ENCODE assay signal across 27 mouse cellular contexts in genomic region chr15:102273982-102274716, GRCm38 (mm10). TPM values are rescaled to one million over a fixed set of nuclear protein-coding genes. Genes with fewer than 3 reads are reported as not detected.
DNase-seq lines count a peak whose midpoint lies in the region; ATAC-seq and TF ChIP-seq lines count a peak whose summit lies in the region.
"Had no signal": no experiment of that assay in that cellular context is flagged by ENCODE, and none has a peak within 500 bp of the region (broad histone marks: within the 10 kb centered on the region; RNA-seq: fewer than 3 reads in every experiment).

No protein-coding gene starts in this region.

- H3K36me3 ChIP-seq in liver, postnatal 0 days (replicated peaks; ENCODE audit: insufficient read depth, low read length) = no peaks in the 10 kb centered on the region
- no peaks in the 10 kb centered on the region for H3K36me3 ChIP-seq in liver, embryonic 12.5 days
- H3K36me3 ChIP-seq in midbrain, embryonic 16.5 days (ENCODE audit: control insufficient read depth, insufficient read depth, low read length) = no peaks in the 10 kb centered on the region
- H3K36me3 ChIP-seq: embryonic facial prominence, embryonic 13.5 days; forebrain, embryonic 15.5 days; hindbrain, embryonic 12.5 days; kidney, embryonic 15.5 days; limb, embryonic 10.5 days had no signal

- no peak overlapping the region for H3K4me3 ChIP-seq in gastrocnemius, adult 2 months
- no peak overlapping the region for H3K4me3 ChIP-seq in liver, postnatal 0 days (ENCODE audit: low read depth, low read length)
- no peak overlapping the region for H3K4me3 ChIP-seq in liver, embryonic 12.5 days
- H3K4me3 ChIP-seq in midbrain, embryonic 16.5 days (ENCODE audit: low read depth, low read length) = no peak overlapping the region
- H3K4me3 ChIP-seq: embryonic facial prominence, embryonic 13.5 days; forebrain, embryonic 15.5 days; hindbrain, embryonic 12.5 days; kidney, embryonic 15.5 days; limb, embryonic 10.5 days; megakaryocyte, embryonic 14.5 days had no signal

- 0 out of 2 replicates have a peak, but pooled peaks cover 4% of the 10 kb centered on the region for H3K27me3 ChIP-seq in liver, postnatal 0 days (ENCODE audit: insufficient read depth, low read length)
- H3K27me3 ChIP-seq in liver, embryonic 12.5 days (replicated peaks) = peaks cover 37% of the 10 kb centered on the region
- H3K27me3 ChIP-seq in midbrain, embryonic 16.5 days (ENCODE audit: control insufficient read depth, insufficient read depth, low read depth, low read length) = peaks cover 12% of the 10 kb centered on the region
- H3K27me3 ChIP-seq: embryonic facial prominence, embryonic 13.5 days had no signal

- H3K4me2 ChIP-seq in liver, postnatal 0 days (ENCODE audit: low read depth, low read length) = no peak overlapping the region
- H3K4me2 ChIP-seq in liver, embryonic 12.5 days = no peak overlapping the region
- H3K4me2 ChIP-seq in midbrain, embryonic 16.5 days (ENCODE audit: low read length) = no peak overlapping the region
- H3K4me2 ChIP-seq: embryonic facial prominence, embryonic 13.5 days; forebrain, embryonic 15.5 days; heart, embryonic 11.5 days; hindbrain, embryonic 12.5 days; kidney, embryonic 15.5 days; liver, embryonic 11.5 days had no signal

- WGBS in liver, postnatal 0 days (ENCODE audit: insufficient replicate concordance) = 63% methylated on average over 6 of the region's 6 CpGs
- WGBS in liver, embryonic 12.5 days (ENCODE audit: insufficient replicate concordance) = 62% methylated on average over 6 of the region's 6 CpGs
- WGBS in midbrain, embryonic 16.5 days = 73% methylated on average over 6 of the region's 6 CpGs

- peaks cover 6% of the 10 kb centered on the region for H3K4me1 ChIP-seq in liver, postnatal 0 days (ENCODE audit: insufficient read depth)
- H3K4me1 ChIP-seq in liver, embryonic 12.5 days = peaks cover 18% of the 10 kb centered on the region
- H3K4me1 ChIP-seq in midbrain, embryonic 16.5 days (ENCODE audit: control insufficient read depth, insufficient read depth, low read length) = peaks cover 5% of the 10 kb centered on the region; the same call in 1 of the 2 replicates

- H3K9ac ChIP-seq in liver, postnatal 0 days (replicated peaks) = no peak overlapping the region
- no peak overlapping the region for H3K9ac ChIP-seq in liver, embryonic 12.5 days
- H3K9ac ChIP-seq in midbrain, embryonic 16.5 days (ENCODE audit: low read depth, low read length) = no peak overlapping the region
- H3K9ac ChIP-seq: embryonic facial prominence, embryonic 13.5 days; forebrain, embryonic 15.5 days; hindbrain, embryonic 12.5 days; kidney, embryonic 15.5 days had no signal

- no peak overlapping the region for H3K27ac ChIP-seq in gastrocnemius, adult 2 months
- no peak overlapping the region for H3K27ac ChIP-seq in liver, postnatal 0 days (ENCODE audit: low read depth)
- H3K27ac ChIP-seq in liver, embryonic 12.5 days = no peak overlapping the region
- no peak overlapping the region for H3K27ac ChIP-seq in midbrain, embryonic 16.5 days (ENCODE audit: low read length)
- H3K27ac ChIP-seq: embryonic facial prominence, embryonic 13.5 days; forebrain, embryonic 15.5 days; hindbrain, embryonic 12.5 days; kidney, embryonic 15.5 days; limb, embryonic 10.5 days had no signal

- intact Hi-C loops in gastrocnemius, adult 2 months (cut with DNase I) = no loop called here
- intact Hi-C loops in gastrocnemius, postnatal 36 days (cut with DNase I) = no loop called here

- no peak for DNase-seq in gastrocnemius, adult 2 months
- DNase-seq in gastrocnemius, postnatal 36 days = no peak
- DNase-seq in liver, postnatal 0 days = no peak
- peak; percentile 50 for DNase-seq in ES-CJ7 (ENCODE audit: low read depth, low spot score)
- DNase-seq in urinary bladder, postnatal 36 days (ENCODE audit: low spot score in 2 of 2) = no peak
- DNase-seq: cerebellum, adult 9-10 months; heart, postnatal 10 days; lung, postnatal 10 days; midbrain, embryonic 14.5 days; right cerebral cortex, postnatal 25 days; thymus, adult 2 months had no signal

- TF ChIP-seq EP300 in liver, postnatal 0 days (IDR thresholded peaks at IDR 0.05; ENCODE audit: low read depth) = no peak

- ATAC-seq in liver, postnatal 0 days = no peak
- no peak for ATAC-seq in liver, embryonic 12.5 days
- peak; percentile 54 for ATAC-seq in granulocyte monocyte progenitor cell, adult 5-6 weeks (replicated peaks; ENCODE audit: poor library complexity, severe bottlenecking)
- ATAC-seq in midbrain, embryonic 16.5 days = no peak
- ATAC-seq: forebrain, embryonic 15.5 days; inflammation-experienced regulatory T-cells, adult 6 months had no signal

- TF ChIP-seq CTCF in gastrocnemius, adult 2 months (IDR thresholded peaks at IDR 0.05) = peak; percentile 22; the same call in 1 of the 2 replicates
- TF ChIP-seq CTCF in liver, postnatal 0 days (IDR thresholded peaks at IDR 0.05; ENCODE audit: low read depth) = peak; percentile 36

- H3K9me3 ChIP-seq in liver, postnatal 0 days (ENCODE audit: low read length) = no peaks in the 10 kb centered on the region
- no peaks in the 10 kb centered on the region for H3K9me3 ChIP-seq in liver, embryonic 12.5 days (replicated peaks)
- H3K9me3 ChIP-seq in midbrain, embryonic 16.5 days (replicated peaks; ENCODE audit: control insufficient read depth, low read length, poor library complexity, severe bottlenecking) = no peaks in the 10 kb centered on the region
- H3K9me3 ChIP-seq: embryonic facial prominence, embryonic 13.5 days; forebrain, embryonic 15.5 days; hindbrain, embryonic 12.5 days; kidney, embryonic 15.5 days; limb, embryonic 10.5 days; megakaryocyte, embryonic 14.5 days had no signal

RNA-seq across cellular contexts. Expression of gene Gm9918, which starts 3.8 kb away (rescaled TPM):
- not detected for total RNA-seq in gastrocnemius, adult 2 months (2021)
- not detected for total RNA-seq in gastrocnemius, postnatal 36 days (2021)
- polyA plus RNA-seq in liver, postnatal 0 days (2015; fragmentation: Nextera tagmentation; extraction: Ambion mirVana) = not detected in 2 replicates
- not detected in 2 replicates for polyA plus RNA-seq in liver, embryonic 12.5 days (2016; fragmentation: Nextera tagmentation; extraction: Ambion mirVana)
- total RNA-seq in granulocyte monocyte progenitor cell, adult 5-6 weeks (2014; fragmentation: Nextera tagmentation) = not detected in 2 replicates
- not detected in 2 replicates for total RNA-seq in granulocyte monocyte progenitor cell, adult 5-6 weeks (2017)
- polyA plus RNA-seq in midbrain, embryonic 16.5 days (2015; fragmentation: Nextera tagmentation; extraction: Ambion mirVana) = not detected in 2 replicates
- total RNA-seq: gastrocnemius, postnatal 4 days; heart, postnatal 10 days; left cerebral cortex, adult 18-20 months; neutrophil, adult 5-6 weeks had no signal
- polyA plus RNA-seq: forebrain, embryonic 15.5 days; inflammation-experienced regulatory T-cells, adult 6 months; liver, embryonic 11.5 days; midbrain, embryonic 14.5 days; spleen, adult 2 months had no signal

RNA-seq across cellular contexts. Expression of gene Mfsd5, which starts 5.1 kb away (rescaled TPM):
- 10 to 100 TPM; 14.2 TPM for total RNA-seq in gastrocnemius, adult 2 months (2021)
- total RNA-seq in gastrocnemius, postnatal 36 days (2021) = 10 to 100 TPM; 12.8 to 13.4 TPM
- polyA plus RNA-seq in liver, postnatal 0 days (2015; fragmentation: Nextera tagmentation; extraction: Ambion mirVana) = 25.4 and 27.4 TPM in 2 replicates
- polyA plus RNA-seq in liver, embryonic 12.5 days (2016; fragmentation: Nextera tagmentation; extraction: Ambion mirVana) = 40.8 and 41.6 TPM in 2 replicates
- 20.0 and 39.8 TPM in 2 replicates for total RNA-seq in granulocyte monocyte progenitor cell, adult 5-6 weeks (2014; fragmentation: Nextera tagmentation)
- total RNA-seq in granulocyte monocyte progenitor cell, adult 5-6 weeks (2017) = 16.1 and 29.4 TPM in 2 replicates
- 58.7 and 59.8 TPM in 2 replicates for polyA plus RNA-seq in midbrain, embryonic 16.5 days (2015; fragmentation: Nextera tagmentation; extraction: Ambion mirVana)

RNA-seq across cellular contexts. Expression of gene Rarg, which starts 16.8 kb away (rescaled TPM):
- total RNA-seq in gastrocnemius, adult 2 months (2021) = 10 to 100 TPM in 1 of 2 experiments, 1 to 10 TPM in 1; 9.9 to 11.9 TPM
- total RNA-seq in gastrocnemius, postnatal 36 days (2021) = 1 to 10 TPM; 9.3 to 9.9 TPM
- polyA plus RNA-seq in liver, postnatal 0 days (2015; fragmentation: Nextera tagmentation; extraction: Ambion mirVana) = 2.4 and 2.6 TPM in 2 replicates
- 4.4 and 4.9 TPM in 2 replicates for polyA plus RNA-seq in liver, embryonic 12.5 days (2016; fragmentation: Nextera tagmentation; extraction: Ambion mirVana)
- total RNA-seq in granulocyte monocyte progenitor cell, adult 5-6 weeks (2014; fragmentation: Nextera tagmentation) = 7.5 and 11.5 TPM in 2 replicates
- total RNA-seq in granulocyte monocyte progenitor cell, adult 5-6 weeks (2017) = 2.0 and 3.4 TPM in 2 replicates
- 4.1 and 6.0 TPM in 2 replicates for polyA plus RNA-seq in midbrain, embryonic 16.5 days (2015; fragmentation: Nextera tagmentation; extraction: Ambion mirVana)

RNA-seq across cellular contexts. Expression of gene Espl1, which starts 21.9 kb away (rescaled TPM):
- under 1 TPM; 0.06 to 0.31 TPM for total RNA-seq in gastrocnemius, adult 2 months (2021)
- under 1 TPM; 0.74 to 0.87 TPM for total RNA-seq in gastrocnemius, postnatal 36 days (2021)
- polyA plus RNA-seq in liver, postnatal 0 days (2015; fragmentation: Nextera tagmentation; extraction: Ambion mirVana) = 7.3 and 7.8 TPM in 2 replicates
- 38.6 and 39.4 TPM in 2 replicates for polyA plus RNA-seq in liver, embryonic 12.5 days (2016; fragmentation: Nextera tagmentation; extraction: Ambion mirVana)
- total RNA-seq in granulocyte monocyte progenitor cell, adult 5-6 weeks (2014; fragmentation: Nextera tagmentation) = 20.8 and 21.7 TPM in 2 replicates
- total RNA-seq in granulocyte monocyte progenitor cell, adult 5-6 weeks (2017) = 30.4 and 50.0 TPM in 2 replicates
- polyA plus RNA-seq in midbrain, embryonic 16.5 days (2015; fragmentation: Nextera tagmentation; extraction: Ambion mirVana) = 4.0 and 4.7 TPM in 2 replicates

RNA-seq across cellular contexts. Expression of gene Itgb7, which starts 42.4 kb away (rescaled TPM):
- 1 to 10 TPM; 1.2 to 1.3 TPM for total RNA-seq in gastrocnemius, adult 2 months (2021)
- 1 to 10 TPM in 1 of 2 experiments, under 1 TPM in 1; 0.69 to 1.3 TPM for total RNA-seq in gastrocnemius, postnatal 36 days (2021)
- 5.8 and 8.6 TPM in 2 replicates for polyA plus RNA-seq in liver, postnatal 0 days (2015; fragmentation: Nextera tagmentation; extraction: Ambion mirVana)
- polyA plus RNA-seq in liver, embryonic 12.5 days (2016; fragmentation: Nextera tagmentation; extraction: Ambion mirVana) = 6.4 and 8.9 TPM in 2 replicates
- 7.4 and 42.7 TPM in 2 replicates for total RNA-seq in granulocyte monocyte progenitor cell, adult 5-6 weeks (2014; fragmentation: Nextera tagmentation)
- 15.2 and 31.6 TPM in 2 replicates for total RNA-seq in granulocyte monocyte progenitor cell, adult 5-6 weeks (2017)
- 0.43 and 0.80 TPM in 2 replicates for polyA plus RNA-seq in midbrain, embryonic 16.5 days (2015; fragmentation: Nextera tagmentation; extraction: Ambion mirVana)
